Mouse (Mus musculus) testis, postnatal 14 days (tissue): Measurements from ENCODE around the gene Smim1.

Source experiments
- DNase-seq: peaks from one replicate; pipeline ENCODE4 v3.0.0; 2021; ENCODE audit warnings: low spot score

Smim1 gene

GRCm38 (mm10) chr4:154025641-154026440, at the start of gene Smim1:
Gene Smim1 (minus strand): TSS chr4:154026230.
- peak; percentile 82 for DNase-seq

GRCm38 (mm10) chr4:154071941-154072340, 45.9 kb upstream of the Smim1 start:
- no peak for DNase-seq

- no peak for DNase-seq
Measured at GRCm38 (mm10) chr4:154071521-154071920, 45.5 kb upstream of the Smim1 start.

GRCm38 (mm10) chr4:154070896-154071295, 44.9 kb upstream of the Smim1 start:
- DNase-seq = no peak

- DNase-seq = no peak
Measured at GRCm38 (mm10) chr4:154064827-154065773, 39.1 kb upstream of the Smim1 start.

- DNase-seq = no peak
Measured at GRCm38 (mm10) chr4:154057696-154058095, 31.7 kb upstream of the Smim1 start.

- DNase-seq = no peak
Measured at GRCm38 (mm10) chr4:154056661-154057060, 30.6 kb upstream of the Smim1 start.

- no peak for DNase-seq
Measured at GRCm38 (mm10) chr4:154056046-154056445, 30.0 kb upstream of the Smim1 start.

- peak; percentile 78 for DNase-seq
Measured at GRCm38 (mm10) chr4:154055482-154055881, 29.5 kb upstream of the Smim1 start.

GRCm38 (mm10) chr4:154053065-154053464, 27.0 kb upstream of the Smim1 start:
- no peak for DNase-seq

- DNase-seq = no peak
Measured at GRCm38 (mm10) chr4:154051401-154051800, 25.4 kb upstream of the Smim1 start.

GRCm38 (mm10) chr4:154045837-154046236, 19.8 kb upstream of the Smim1 start:
- no peak for DNase-seq

GRCm38 (mm10) chr4:154042577-154042976, 16.5 kb upstream of the Smim1 start, which contains the start of gene Ccdc27:
Gene Ccdc27 (minus strand): TSS chr4:154042677.
- DNase-seq = no peak

GRCm38 (mm10) chr4:154037123-154037522, 11.1 kb upstream of the Smim1 start:
- DNase-seq = no peak

GRCm38 (mm10) chr4:154028646-154029045, 2.6 kb upstream of the Smim1 start:
- DNase-seq = no peak

GRCm38 (mm10) chr4:154028066-154028465, 2.0 kb upstream of the Smim1 start:
- DNase-seq = no peak

GRCm38 (mm10) chr4:154026441-154026761, 371 bp upstream of the Smim1 start:
- DNase-seq = no peak

- peak; percentile 40 for DNase-seq
Measured at GRCm38 (mm10) chr4:154024729-154025521, 1.1 kb downstream of the Smim1 start.

- peak; percentile 78 for DNase-seq
Measured at GRCm38 (mm10) chr4:154023754-154024601, 2.1 kb downstream of the Smim1 start.

- no peak for DNase-seq
Measured at GRCm38 (mm10) chr4:154022844-154023243, 3.2 kb downstream of the Smim1 start.

GRCm38 (mm10) chr4:154022407-154022806, 3.6 kb downstream of the Smim1 start:
- DNase-seq = peak; percentile 88
